Mouse (Mus musculus): Measurements from ENCODE around the gene Arpp19. TPM values are rescaled to one million over a fixed set of nuclear protein-coding genes. Genes with fewer than 3 reads are reported as not detected.
A peak's percentile ranks its signal among the peaks of the same experiment; 100 is the strongest.

Arpp19 gene
- polyA plus RNA-seq, 1 experiment: 14.0 TPM

GRCm38 (mm10) chr9:75034691-75035090 lies 2.7 kb upstream of the Arpp19 start:
- peak overlapping the region; percentile 51; the same call in 1 of the 2 replicates for H3K27ac ChIP-seq (ENCODE audit: control insufficient read depth, insufficient read depth, low read depth, low read length)
- H3K4me1 ChIP-seq (ENCODE audit: control insufficient read depth, insufficient read depth, low read length): no peaks in the 10 kb centered on the region
- H3K4me3 ChIP-seq (ENCODE audit: control insufficient read depth, low read depth, low read length): no peak overlapping the region
- H3K27me3 ChIP-seq (ENCODE audit: control insufficient read depth, insufficient read depth, low read length): no peaks in the 10 kb centered on the region
- H3K36me3 ChIP-seq (ENCODE audit: control insufficient read depth, insufficient read depth, low read length): no peaks in the 10 kb centered on the region
- no peak for TF ChIP-seq CTCF (IDR thresholded peaks at IDR 0.05; ENCODE audit: control insufficient read depth, insufficient read depth, insufficient replicate concordance, low read depth, low read length)
- TF ChIP-seq POLR2A (IDR thresholded peaks at IDR 0.05; ENCODE audit: control insufficient read depth, low read depth, low read length): no peak

GRCm38 (mm10) chr9:75035944-75036343 lies 1.5 kb upstream of the Arpp19 start:
- no peaks in the 10 kb centered on the region for H3K27me3 ChIP-seq (ENCODE audit: control insufficient read depth, insufficient read depth, low read length)
- no peaks in the 10 kb centered on the region for H3K36me3 ChIP-seq (ENCODE audit: control insufficient read depth, insufficient read depth, low read length)
- no peaks in the 10 kb centered on the region for H3K4me1 ChIP-seq (ENCODE audit: control insufficient read depth, insufficient read depth, low read length)
- no peak for TF ChIP-seq CTCF (IDR thresholded peaks at IDR 0.05; ENCODE audit: control insufficient read depth, insufficient read depth, insufficient replicate concordance, low read depth, low read length)
- TF ChIP-seq POLR2A (IDR thresholded peaks at IDR 0.05; ENCODE audit: control insufficient read depth, low read depth, low read length): no peak
- H3K27ac ChIP-seq (ENCODE audit: control insufficient read depth, insufficient read depth, low read depth, low read length): no peak overlapping the region
- no peak overlapping the region for H3K4me3 ChIP-seq (ENCODE audit: control insufficient read depth, low read depth, low read length)

- no peaks in the 10 kb centered on the region for H3K4me1 ChIP-seq (ENCODE audit: control insufficient read depth, insufficient read depth, low read length)
- H3K4me3 ChIP-seq (ENCODE audit: control insufficient read depth, low read depth, low read length): peak overlapping the region; percentile 90
- no peaks in the 10 kb centered on the region for H3K27me3 ChIP-seq (ENCODE audit: control insufficient read depth, insufficient read depth, low read length)
- H3K27ac ChIP-seq (ENCODE audit: control insufficient read depth, insufficient read depth, low read depth, low read length): peak overlapping the region; percentile 62; the same call in 1 of the 2 replicates
- no peaks in the 10 kb centered on the region for H3K36me3 ChIP-seq (ENCODE audit: control insufficient read depth, insufficient read depth, low read length)
- TF ChIP-seq POLR2A (IDR thresholded peaks at IDR 0.05; ENCODE audit: control insufficient read depth, low read depth, low read length): no peak
- TF ChIP-seq CTCF (IDR thresholded peaks at IDR 0.05; ENCODE audit: control insufficient read depth, insufficient read depth, insufficient replicate concordance, low read depth, low read length): no peak
These were observed 909 bp downstream of the Arpp19 start for GRCm38 (mm10) chr9:75038357-75038688.

- no peaks in the 10 kb centered on the region for H3K4me1 ChIP-seq (ENCODE audit: control insufficient read depth, insufficient read depth, low read length)
- no peaks in the 10 kb centered on the region for H3K27me3 ChIP-seq (ENCODE audit: control insufficient read depth, insufficient read depth, low read length)
- H3K27ac ChIP-seq (ENCODE audit: control insufficient read depth, insufficient read depth, low read depth, low read length): no peak overlapping the region
- no peak for TF ChIP-seq POLR2A (IDR thresholded peaks at IDR 0.05; ENCODE audit: control insufficient read depth, low read depth, low read length)
- no peak for TF ChIP-seq CTCF (IDR thresholded peaks at IDR 0.05; ENCODE audit: control insufficient read depth, insufficient read depth, insufficient replicate concordance, low read depth, low read length)
- H3K36me3 ChIP-seq (ENCODE audit: control insufficient read depth, insufficient read depth, low read length): no peaks in the 10 kb centered on the region
- no peak overlapping the region for H3K4me3 ChIP-seq (ENCODE audit: control insufficient read depth, low read depth, low read length)
These were observed 3.2 kb downstream of the Arpp19 start for GRCm38 (mm10) chr9:75040566-75040965.

- Histone ChIP-seq H3K4me3 (ENCODE audit: control insufficient read depth, low read depth, low read length) (no peak overlapping the region), H3K27ac (ENCODE audit: control insufficient read depth, insufficient read depth, low read depth, low read length) (no peak overlapping the region), H3K36me3 (ENCODE audit: control insufficient read depth, insufficient read depth, low read length) (no peaks in the 10 kb centered on the region), H3K27me3 (ENCODE audit: control insufficient read depth, insufficient read depth, low read length) (no peaks in the 10 kb centered on the region), H3K4me1 (ENCODE audit: control insufficient read depth, insufficient read depth, low read length) (no peaks in the 10 kb centered on the region)
- TF ChIP-seq CTCF (IDR thresholded peaks at IDR 0.05; ENCODE audit: control insufficient read depth, insufficient read depth, insufficient replicate concordance, low read depth, low read length) (no peak), POLR2A (IDR thresholded peaks at IDR 0.05; ENCODE audit: control insufficient read depth, low read depth, low read length) (no peak)
These were observed 4.6 kb downstream of the Arpp19 start for GRCm38 (mm10) chr9:75041840-75042525.

GRCm38 (mm10) chr9:75043191-75043590 lies 5.8 kb downstream of the Arpp19 start:
- H3K4me3 ChIP-seq (ENCODE audit: control insufficient read depth, low read depth, low read length): no peak overlapping the region
- H3K27me3 ChIP-seq (ENCODE audit: control insufficient read depth, insufficient read depth, low read length): no peaks in the 10 kb centered on the region
- TF ChIP-seq CTCF (IDR thresholded peaks at IDR 0.05; ENCODE audit: control insufficient read depth, insufficient read depth, insufficient replicate concordance, low read depth, low read length) (no peak), POLR2A (IDR thresholded peaks at IDR 0.05; ENCODE audit: control insufficient read depth, low read depth, low read length) (no peak)
- no peaks in the 10 kb centered on the region for H3K36me3 ChIP-seq (ENCODE audit: control insufficient read depth, insufficient read depth, low read length)
- H3K4me1 ChIP-seq (ENCODE audit: control insufficient read depth, insufficient read depth, low read length): no peaks in the 10 kb centered on the region
- H3K27ac ChIP-seq (ENCODE audit: control insufficient read depth, insufficient read depth, low read depth, low read length): no peak overlapping the region

- Histone ChIP-seq H3K36me3 (ENCODE audit: control insufficient read depth, insufficient read depth, low read length) (no peaks in the 10 kb centered on the region), H3K4me3 (ENCODE audit: control insufficient read depth, low read depth, low read length) (no peak overlapping the region), H3K4me1 (ENCODE audit: control insufficient read depth, insufficient read depth, low read length) (no peaks in the 10 kb centered on the region), H3K27me3 (ENCODE audit: control insufficient read depth, insufficient read depth, low read length) (no peaks in the 10 kb centered on the region), H3K27ac (ENCODE audit: control insufficient read depth, insufficient read depth, low read depth, low read length) (no peak overlapping the region)
- TF ChIP-seq CTCF (IDR thresholded peaks at IDR 0.05; ENCODE audit: control insufficient read depth, insufficient read depth, insufficient replicate concordance, low read depth, low read length): no peak
- no peak for TF ChIP-seq POLR2A (IDR thresholded peaks at IDR 0.05; ENCODE audit: control insufficient read depth, low read depth, low read length)
These were observed 9.7 kb downstream of the Arpp19 start for GRCm38 (mm10) chr9:75047079-75047478.

Data from testis, adult 2 months (tissue).